Comparison of ENCODE assay signal across 19 mouse cellular contexts in genomic region chr4:80306528-80306927, GRCm38 (mm10).
"Had no signal": no experiment of that assay in that cellular context is flagged by ENCODE, and none has a peak within 500 bp of the region (broad histone marks: within the 10 kb centered on the region; RNA-seq: fewer than 3 reads in every experiment).

No protein-coding gene starts in this region.

- H3K4me3 ChIP-seq: limb, embryonic 10.5 days; limb, embryonic 13.5 days; liver, embryonic 12.5 days; liver, embryonic 15.5 days; lung, embryonic 15.5 days; megakaryocyte, embryonic 14.5 days; midbrain, embryonic 12.5 days had no signal

- H3K36me3 ChIP-seq: limb, embryonic 10.5 days; limb, embryonic 13.5 days; liver, embryonic 12.5 days; liver, embryonic 15.5 days; lung, embryonic 15.5 days; midbrain, embryonic 12.5 days had no signal

- DNase-seq: kidney, adult 18-20 months; kidney, adult 9 months; kidney, postnatal 14 days; kidney, postnatal 4 days; liver; lung, adult 18-20 months; lung, postnatal 10 days; lung, postnatal 36 days; right cerebral cortex, postnatal 25 days; thymus, adult 18-20 months; thymus, postnatal 36 days had no signal

- H3K4me1 ChIP-seq: limb, embryonic 10.5 days; limb, embryonic 13.5 days; liver, embryonic 12.5 days; liver, embryonic 15.5 days; lung, embryonic 15.5 days; megakaryocyte, embryonic 14.5 days; midbrain, embryonic 12.5 days had no signal

- ATAC-seq: intestine, embryonic 16.5 days; liver, embryonic 12.5 days had no signal

- H3K27me3 ChIP-seq: limb, embryonic 13.5 days; liver, embryonic 12.5 days; liver, embryonic 15.5 days; lung, embryonic 15.5 days; megakaryocyte, embryonic 14.5 days; midbrain, embryonic 12.5 days had no signal

- H3K27ac ChIP-seq: limb, embryonic 10.5 days; limb, embryonic 13.5 days; liver, embryonic 12.5 days; liver, embryonic 15.5 days; lung, embryonic 15.5 days; midbrain, embryonic 12.5 days had no signal

- H3K4me2 ChIP-seq: limb, embryonic 13.5 days; liver, embryonic 12.5 days; liver, embryonic 15.5 days; lung, embryonic 15.5 days; midbrain, embryonic 12.5 days had no signal

- H3K9ac ChIP-seq: limb, embryonic 13.5 days; liver, embryonic 12.5 days; liver, embryonic 15.5 days; lung, embryonic 15.5 days; midbrain, embryonic 12.5 days had no signal

- H3K9me3 ChIP-seq: limb, embryonic 10.5 days; limb, embryonic 13.5 days; liver, embryonic 12.5 days; liver, embryonic 15.5 days; lung, embryonic 15.5 days; megakaryocyte, embryonic 14.5 days; midbrain, embryonic 12.5 days had no signal
